Mouse (Mus musculus) urinary bladder, postnatal 36 days (tissue): Measurements from ENCODE around the gene Pik3r6.

ENCODE experiments used
- DNase-seq, 2 experiments: peaks; one replicate each; pipeline ENCODE4 v3.0.0; 2022; ENCODE audit warnings: low spot score in 2 of 2, mixed read lengths in 1 of 2

Gene Pik3r6

GRCm38 (mm10) chr11:68502902-68503629 lies at the start of gene Pik3r6:
TSS of gene Pik3r6 (plus strand) at chr11:68503019.
- no peak for DNase-seq

- DNase-seq = no peak
Measured at GRCm38 (mm10) chr11:68453301-68453700, 49.5 kb upstream of the Pik3r6 start.

DNA sequence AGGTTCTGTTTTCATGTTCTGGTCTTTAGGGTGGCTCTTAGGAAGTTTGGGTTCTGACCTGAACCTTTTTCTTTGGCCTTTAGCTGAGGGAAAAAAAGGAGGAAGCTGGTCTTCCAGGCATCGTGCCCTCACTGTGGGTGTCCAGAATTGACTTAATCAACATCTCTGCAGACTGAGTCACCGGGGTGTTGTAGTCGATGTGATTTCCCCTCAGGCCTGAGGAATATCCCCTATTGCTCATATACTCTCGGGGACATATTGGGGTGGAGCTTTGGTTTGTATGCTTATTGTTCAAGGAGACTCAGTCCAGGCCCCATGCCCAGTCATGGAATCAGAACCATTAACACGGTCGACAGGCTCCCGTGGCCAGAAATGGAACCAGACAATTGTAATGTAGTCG lies 44.7 kb upstream of the Pik3r6 start:
- no peak for DNase-seq

DNA sequence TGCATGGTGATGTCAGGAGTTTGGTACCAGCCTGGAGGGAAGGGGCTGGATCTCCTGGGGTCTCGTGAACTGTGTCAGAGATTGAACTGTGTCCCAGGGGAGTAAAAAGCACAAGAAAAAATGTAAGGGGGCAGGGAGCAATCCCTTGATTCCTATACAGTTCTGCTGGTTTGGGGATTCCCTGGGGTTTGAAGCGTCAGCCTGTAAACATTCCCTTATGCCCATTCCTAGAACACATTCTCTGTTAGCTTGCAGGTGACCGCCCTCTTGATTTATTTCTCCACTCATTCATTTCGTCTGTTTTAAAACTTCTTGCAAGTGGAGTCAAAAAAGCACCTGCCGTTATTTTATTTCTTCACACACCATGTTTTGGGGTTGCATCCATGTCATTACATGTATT lies 43.8 kb upstream of the Pik3r6 start:
- DNase-seq = no peak

DNA sequence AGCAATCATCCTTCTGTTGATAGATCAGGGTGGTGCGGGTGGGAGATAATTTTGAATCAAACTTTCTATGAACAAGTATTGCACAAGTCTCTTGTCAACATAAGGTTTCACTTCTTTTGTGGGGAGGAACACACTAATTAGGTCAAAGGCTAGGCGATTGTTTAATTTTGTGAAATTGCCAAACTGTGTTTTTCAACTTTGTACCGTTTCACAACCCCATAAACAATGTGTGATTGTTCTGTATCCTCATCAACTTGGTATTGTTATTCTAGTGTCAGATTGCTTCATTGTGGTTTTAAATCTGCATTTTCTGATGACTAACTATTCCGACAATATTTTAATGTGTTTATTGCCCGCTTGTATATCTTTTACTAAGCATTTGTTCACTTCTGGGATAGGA lies 43.3 kb upstream of the Pik3r6 start:
- no peak for DNase-seq

DNA sequence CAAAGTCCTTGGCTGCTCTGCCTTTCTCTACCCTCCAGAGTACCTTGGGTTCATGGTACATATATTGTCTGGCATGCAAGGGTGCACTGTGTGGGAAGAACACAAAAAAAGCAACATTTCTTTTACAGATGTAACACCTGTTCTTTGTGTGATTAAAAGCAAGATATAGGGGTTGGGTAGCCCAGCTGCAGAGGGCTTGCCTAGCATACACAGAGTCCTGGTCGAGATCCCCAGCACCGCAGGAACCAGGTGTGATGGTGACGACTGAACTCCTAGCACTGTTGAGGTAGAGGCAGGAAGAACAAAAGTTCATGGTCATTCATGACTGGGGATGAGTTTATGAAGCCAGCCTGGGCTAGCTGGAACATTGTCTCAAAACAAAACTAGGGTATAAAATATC lies 40.1 kb upstream of the Pik3r6 start:
- DNase-seq = no peak

DNA sequence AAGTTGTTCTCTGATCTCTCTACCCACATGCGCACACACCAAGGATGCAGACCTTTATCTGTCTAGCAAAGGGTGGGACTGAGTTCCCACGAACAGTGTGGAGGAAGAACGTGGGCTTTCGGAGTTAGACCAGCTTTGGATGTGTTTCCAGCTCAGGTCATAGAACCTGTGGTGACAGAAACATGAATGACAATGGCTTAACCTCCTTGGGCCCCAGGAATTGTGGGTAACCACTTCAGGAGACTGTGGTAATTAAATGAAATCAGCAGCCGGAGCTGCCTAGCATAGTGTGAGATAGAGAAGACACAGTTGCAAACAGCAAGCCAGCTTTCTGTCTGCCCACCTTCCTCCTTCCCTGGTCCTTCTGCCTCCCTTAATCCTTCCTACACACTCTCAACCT lies 38.6 kb upstream of the Pik3r6 start:
- no peak for DNase-seq

DNA sequence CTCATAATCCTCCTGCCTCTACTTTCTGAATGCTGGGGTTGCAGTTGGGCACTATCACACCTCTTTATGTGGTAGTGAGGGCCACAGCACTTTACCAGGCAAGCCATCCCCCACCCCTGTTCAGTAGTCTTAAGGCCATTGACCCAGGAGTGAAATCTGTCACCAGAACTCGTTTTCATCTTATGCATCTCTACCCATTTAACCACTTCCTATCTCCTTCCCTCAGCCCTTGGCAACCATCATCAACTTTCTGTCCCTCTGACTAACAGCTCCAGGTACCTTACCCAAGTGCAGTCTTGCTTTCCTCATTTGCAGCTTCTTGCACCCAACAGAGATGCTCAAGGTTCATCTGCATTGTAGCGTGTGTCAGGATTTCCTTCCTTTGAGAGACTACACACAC lies 37.7 kb upstream of the Pik3r6 start:
- no peak for DNase-seq

GRCm38 (mm10) chr11:68467441-68467840 lies 35.4 kb upstream of the Pik3r6 start:
- DNase-seq = no peak

GRCm38 (mm10) chr11:68467962-68468612 lies 34.7 kb upstream of the Pik3r6 start:
- DNase-seq = no peak

- DNase-seq = no peak
Measured at GRCm38 (mm10) chr11:68468886-68469285, 33.9 kb upstream of the Pik3r6 start.

GRCm38 (mm10) chr11:68472162-68472849 lies 30.5 kb upstream of the Pik3r6 start:
- DNase-seq = no peak

- DNase-seq = no peak
Measured at GRCm38 (mm10) chr11:68474600-68474999, 28.2 kb upstream of the Pik3r6 start.

GRCm38 (mm10) chr11:68475676-68476075 lies 27.1 kb upstream of the Pik3r6 start:
- no peak for DNase-seq

- DNase-seq = no peak
Measured at GRCm38 (mm10) chr11:68477661-68478060, 25.2 kb upstream of the Pik3r6 start.

DNA sequence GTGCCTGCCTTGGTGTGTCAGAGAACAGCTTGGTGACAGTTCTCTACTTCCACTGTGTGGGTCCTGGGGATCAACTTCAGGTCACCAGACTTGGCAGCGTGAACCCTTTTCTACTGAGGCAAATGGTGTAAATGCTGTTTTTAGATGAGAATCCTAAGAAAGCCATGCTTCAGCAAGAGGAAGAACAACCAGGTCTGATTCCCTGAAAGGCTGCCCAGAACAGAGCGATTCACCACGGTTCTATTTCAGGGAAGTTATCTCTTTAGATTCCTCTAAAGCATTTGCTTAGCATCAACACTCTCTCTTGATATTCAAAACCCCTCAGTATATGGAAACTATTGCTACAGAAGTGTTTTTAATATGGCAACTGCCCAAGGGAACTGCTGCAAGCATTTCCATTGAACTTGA lies 24.2 kb upstream of the Pik3r6 start:
- DNase-seq = no peak

DNA sequence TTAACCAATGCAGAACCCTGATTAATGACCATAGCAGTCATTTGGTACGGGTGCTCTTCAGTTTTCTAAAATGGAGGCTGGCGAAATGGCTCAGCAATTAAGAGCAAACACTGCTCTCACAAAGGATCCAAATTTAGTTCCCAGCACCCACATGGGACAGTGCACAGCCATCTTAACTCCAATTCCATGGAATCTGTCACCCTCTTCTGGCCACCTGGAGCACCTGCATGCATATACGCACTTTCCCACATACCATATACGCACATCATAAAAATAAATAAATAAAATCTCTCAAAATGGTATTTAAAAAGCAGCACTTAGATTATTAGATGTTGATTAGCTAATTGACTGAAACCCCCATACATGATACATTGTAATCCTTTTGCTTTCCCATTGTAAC lies 22.2 kb upstream of the Pik3r6 start:
- no peak for DNase-seq

DNA sequence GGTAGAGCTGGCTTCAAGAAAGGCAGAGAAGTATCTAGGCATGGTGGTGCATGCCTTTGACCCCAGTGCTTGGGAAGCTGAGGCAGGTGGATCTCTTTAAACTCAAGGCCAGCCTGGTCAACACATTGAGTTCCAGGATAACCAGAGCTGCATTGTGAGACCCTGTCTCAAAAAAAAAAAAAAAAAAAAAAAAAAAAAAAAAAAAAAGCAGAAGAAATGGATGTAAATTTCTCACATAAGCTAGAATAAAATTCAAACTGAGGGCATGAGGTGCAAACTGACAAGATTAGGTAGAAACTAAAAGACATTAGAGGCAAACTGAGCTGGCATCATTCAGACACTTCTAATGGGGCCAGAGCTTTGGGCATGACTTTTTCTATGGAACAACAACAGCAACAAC lies 20.8 kb upstream of the Pik3r6 start:
- DNase-seq = no peak

DNA sequence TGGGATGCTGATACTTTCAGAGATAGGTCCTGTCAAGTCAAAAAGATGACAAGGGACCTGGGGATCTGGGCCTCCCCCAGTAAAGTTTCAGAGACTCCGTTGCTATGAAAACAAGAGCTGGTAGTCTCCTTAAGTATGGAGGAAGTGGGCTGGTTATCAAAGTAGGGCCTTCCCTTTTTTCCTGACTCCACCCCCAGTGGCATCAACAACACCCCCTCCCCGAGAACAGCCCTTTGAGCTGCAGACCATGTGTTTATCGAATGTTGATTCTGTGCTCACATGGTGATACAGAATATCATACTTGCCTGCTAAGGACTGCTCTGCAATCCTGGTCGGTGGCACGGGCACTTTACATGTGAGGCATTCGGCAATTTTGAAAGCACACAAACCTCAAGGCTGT lies 19.6 kb upstream of the Pik3r6 start:
- no peak for DNase-seq

DNA sequence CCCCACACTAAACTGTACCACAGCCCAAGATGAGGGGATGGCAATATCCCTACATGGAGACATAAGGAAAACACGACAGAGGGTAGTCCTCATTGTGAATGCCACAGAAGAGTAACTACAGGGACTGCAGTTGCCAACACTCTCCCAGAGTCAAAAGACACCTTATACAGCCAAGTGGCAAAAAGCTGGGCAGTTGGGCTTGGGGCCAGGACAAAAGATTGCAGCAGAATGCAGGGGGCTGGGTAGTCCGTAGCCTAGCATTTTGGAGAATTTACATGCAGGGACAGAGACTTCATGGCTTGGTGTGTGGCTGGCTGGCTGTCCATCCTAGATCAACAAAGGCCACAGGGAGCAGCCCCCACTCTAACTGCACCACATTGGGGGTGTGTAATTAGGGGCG lies 18.4 kb upstream of the Pik3r6 start:
- DNase-seq = no peak

- DNase-seq = no peak
Measured at GRCm38 (mm10) chr11:68485206-68485942, 17.4 kb upstream of the Pik3r6 start.

GRCm38 (mm10) chr11:68486093-68486492 lies 16.7 kb upstream of the Pik3r6 start:
- DNase-seq = no peak
